Mouse (Mus musculus) c-Kit-positive CD71-positive TER-119-positive erythroid progenitor cells, embryonic 14.5 days (primary cell): ENCODE data around the gene Lrguk.

Experiments
- DNase-seq: peaks from one replicate; pipeline ENCODE4 v3.0.0-alpha.2; 2013; ENCODE audit warnings: low spot score

Gene Lrguk

GRCm38 (mm10) chr6:34066790-34067189, 37.5 kb downstream of the Lrguk start:
- no peak for DNase-seq

- no peak for DNase-seq
Observed at GRCm38 (mm10) chr6:34067271-34067670, 38.0 kb downstream of the Lrguk start.

GRCm38 (mm10) chr6:34071936-34072335, 42.7 kb downstream of the Lrguk start:
- DNase-seq: no peak

- no peak for DNase-seq
Observed at GRCm38 (mm10) chr6:34073931-34074442, 44.7 kb downstream of the Lrguk start.

- no peak for DNase-seq
Observed at GRCm38 (mm10) chr6:34075520-34075919, 46.3 kb downstream of the Lrguk start.

- DNase-seq: no peak
Observed at GRCm38 (mm10) chr6:34083471-34083870, 54.2 kb downstream of the Lrguk start.

GRCm38 (mm10) chr6:34087701-34088100, 58.5 kb downstream of the Lrguk start:
- no peak for DNase-seq

GRCm38 (mm10) chr6:34088986-34089385, 59.7 kb downstream of the Lrguk start:
- DNase-seq: no peak

GRCm38 (mm10) chr6:34091537-34091936, 62.3 kb downstream of the Lrguk start:
- no peak for DNase-seq

GRCm38 (mm10) chr6:34096274-34096673, 67.0 kb downstream of the Lrguk start:
- DNase-seq: no peak

- DNase-seq: no peak
Observed at GRCm38 (mm10) chr6:34096905-34097304, 67.7 kb downstream of the Lrguk start.

GRCm38 (mm10) chr6:34099725-34100124, 70.5 kb downstream of the Lrguk start:
- DNase-seq: no peak

GRCm38 (mm10) chr6:34101531-34102396, 72.5 kb downstream of the Lrguk start:
- no peak for DNase-seq

- no peak for DNase-seq
Observed at GRCm38 (mm10) chr6:34103251-34103920, 74.1 kb downstream of the Lrguk start.

GRCm38 (mm10) chr6:34110571-34110970, 81.3 kb downstream of the Lrguk start:
- no peak for DNase-seq

- DNase-seq: no peak
Observed at GRCm38 (mm10) chr6:34111406-34111805, 82.2 kb downstream of the Lrguk start.

GRCm38 (mm10) chr6:34116838-34117478, 87.7 kb downstream of the Lrguk start:
- no peak for DNase-seq

- no peak for DNase-seq
Observed at GRCm38 (mm10) chr6:34124401-34124800, 95.2 kb downstream of the Lrguk start.

- DNase-seq: no peak
Observed at GRCm38 (mm10) chr6:34129261-34129660, 100.0 kb downstream of the Lrguk start.

GRCm38 (mm10) chr6:34132391-34132790, 103.1 kb downstream of the Lrguk start:
- no peak for DNase-seq

- no peak for DNase-seq
Observed at GRCm38 (mm10) chr6:34138366-34138765, 109.1 kb downstream of the Lrguk start.

GRCm38 (mm10) chr6:34142931-34143330, 113.7 kb downstream of the Lrguk start:
- DNase-seq: no peak

- no peak for DNase-seq
Observed at GRCm38 (mm10) chr6:34146042-34146441, 116.8 kb downstream of the Lrguk start.
